In the genomic region with DNA sequence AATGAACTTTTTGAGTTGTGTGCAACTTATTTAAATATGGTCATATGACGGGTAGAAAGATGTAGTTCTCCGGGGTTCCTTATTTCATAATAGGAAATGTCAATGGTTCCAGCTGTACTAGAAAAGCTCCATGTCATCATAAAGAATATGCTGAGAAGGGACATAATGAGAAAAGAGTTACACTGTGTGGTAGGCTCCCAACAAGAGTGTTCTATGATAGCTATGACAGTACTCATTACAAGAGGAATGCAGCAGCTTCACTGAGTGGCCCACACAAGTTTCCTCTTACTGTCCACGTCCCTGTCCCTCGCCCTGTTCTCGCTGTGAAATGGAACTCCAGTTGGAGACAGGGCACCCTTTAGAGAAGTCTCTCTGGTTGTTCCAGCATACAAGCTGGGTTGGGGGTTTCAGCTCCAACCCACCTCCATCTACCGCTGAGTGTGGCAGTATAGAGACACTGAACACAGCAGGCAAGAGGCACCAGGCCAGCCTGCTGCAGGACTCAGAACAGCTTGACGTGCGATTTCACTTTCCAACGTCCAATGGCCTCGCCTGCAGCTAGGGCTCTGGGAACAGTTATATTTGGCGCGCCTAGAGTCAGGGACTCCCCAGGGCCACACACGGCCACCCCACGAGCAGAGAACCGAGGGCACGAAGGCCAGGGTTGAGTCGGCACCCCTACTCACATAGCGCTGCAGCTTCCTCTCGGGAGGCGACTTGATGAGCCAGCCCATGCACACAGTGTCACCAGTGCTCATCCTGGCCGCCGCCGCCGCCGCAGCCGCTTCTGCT, we compare ENCODE assay signal across 8 mouse cellular contexts. TPM values are rescaled to one million over a fixed set of nuclear protein-coding genes. Genes with fewer than 3 reads are reported as not detected.
DNase-seq lines count a peak whose midpoint lies in the region; ATAC-seq and TF ChIP-seq lines count a peak whose summit lies in the region.

No protein-coding gene starts in this region.

- H3K4me2 ChIP-seq in midbrain, embryonic 11.5 days: peak overlapping the region; percentile 44

- ATAC-seq in erythroid progenitor cell, adult 5-6 weeks (replicated peaks; ENCODE audit: low FRiP score, poor library complexity, severe bottlenecking): peak; percentile 78
- peak; percentile 66 to 71 for ATAC-seq in hematopoietic stem cell, adult 5-6 weeks (replicated peaks in 1 of 2; ENCODE audit: insufficient read depth in 1 of 2, low FRiP score in 2 of 2, low TSS enrichment in 1 of 2, low read depth in 1 of 2, poor library complexity in 2 of 2, severe bottlenecking in 2 of 2)
- ATAC-seq in midbrain, embryonic 11.5 days (ENCODE audit: low FRiP score): peak; percentile 80

- H3K36me3 ChIP-seq in midbrain, embryonic 11.5 days (ENCODE audit: control insufficient read depth, insufficient read depth, low read length): no peaks in the 10 kb centered on the region
- no peaks in the 10 kb centered on the region for H3K36me3 ChIP-seq in testis, adult 2 months (ENCODE audit: control insufficient read depth, insufficient read depth, low read length)

- peak; percentile 2 for DNase-seq in ovary, postnatal 14 days (ENCODE audit: low spot score)
- no peak for DNase-seq in ovary, adult 18-20 months (ENCODE audit: low spot score)
- peak; percentile 50 for DNase-seq in brain, adult 2 months (ENCODE audit: low read depth, low spot score)
- DNase-seq in left cerebral cortex, postnatal 36 days (ENCODE audit: low spot score in 2 of 2): peak; percentile 19 to 36
- DNase-seq in midbrain, embryonic 11.5 days (ENCODE audit: low spot score, missing footprints): peak; percentile 84

- no peaks in the 10 kb centered on the region for H3K27me3 ChIP-seq in midbrain, embryonic 11.5 days (ENCODE audit: control insufficient read depth, insufficient read depth, low read length)
- no peaks in the 10 kb centered on the region for H3K27me3 ChIP-seq in testis, adult 2 months (ENCODE audit: control insufficient read depth, insufficient read depth, low read length)

- no peaks in the 10 kb centered on the region for H3K9me3 ChIP-seq in midbrain, embryonic 11.5 days (ENCODE audit: control insufficient read depth, low read length)

- H3K4me1 ChIP-seq in midbrain, embryonic 11.5 days (ENCODE audit: control insufficient read depth, insufficient read depth, low read length): no peaks in the 10 kb centered on the region
- H3K4me1 ChIP-seq in testis, adult 2 months (ENCODE audit: control insufficient read depth, insufficient read depth, low read length): no peaks in the 10 kb centered on the region

- TF ChIP-seq CTCF in testis, adult 2 months (IDR thresholded peaks at IDR 0.05; ENCODE audit: control insufficient read depth, insufficient read depth, insufficient replicate concordance, low read depth, low read length): no peak

- intact Hi-C loops in left cerebral cortex, postnatal 36 days (cut with DNase I): no loop called here

- H3K27ac ChIP-seq in midbrain, embryonic 11.5 days (ENCODE audit: low read depth, low read length): no peak overlapping the region
- H3K27ac ChIP-seq in testis, adult 2 months (ENCODE audit: control insufficient read depth, insufficient read depth, low read depth, low read length): no peak overlapping the region

- peak overlapping the region; percentile 39 for H3K4me3 ChIP-seq in midbrain, embryonic 11.5 days (ENCODE audit: low read depth, low read length)
- peak overlapping the region; percentile 78 for H3K4me3 ChIP-seq in testis, adult 2 months (ENCODE audit: control insufficient read depth, low read depth, low read length)

- no peak for TF ChIP-seq POLR2A in testis, adult 2 months (IDR thresholded peaks at IDR 0.05; ENCODE audit: control insufficient read depth, low read depth, low read length)

- peak overlapping the region; percentile 46; the same call in 1 of the 2 replicates for H3K9ac ChIP-seq in midbrain, embryonic 11.5 days (ENCODE audit: low read length)

- WGBS in midbrain, embryonic 11.5 days: 29% methylated on average over 25 of the region's 26 CpGs

RNA-seq across cellular contexts. Expression of a gene that starts 1.1 kb away (rescaled TPM):
- 8.0 and 14.8 TPM in 2 replicates for total RNA-seq in erythroid progenitor cell, adult 5-6 weeks (2015; ENCODE audit: low replicate concordance)
- 10.7 and 20.9 TPM in 2 replicates for total RNA-seq in erythroid progenitor cell, adult 5-6 weeks (2017; ENCODE audit: low replicate concordance)
- total RNA-seq in hematopoietic stem cell, adult 5-6 weeks (2017): 2.7 and 3.9 TPM in 2 replicates
- total RNA-seq in left cerebral cortex, postnatal 36 days (2021): 1 to 10 TPM; 1.5 to 2.5 TPM
- polyA plus RNA-seq in midbrain, embryonic 11.5 days (2014; fragmentation: Nextera tagmentation; extraction: Ambion mirVana): 1.2 and 1.3 TPM in 2 replicates
- 0.95 and 1.5 TPM in 2 replicates for polyA plus RNA-seq in testis, adult 2 months (2012; rRNA removed)

RNA-seq across cellular contexts. Expression of a gene that starts 11.5 kb away (rescaled TPM):
- total RNA-seq in erythroid progenitor cell, adult 5-6 weeks (2015; ENCODE audit: low replicate concordance): 33.5 and 54.5 TPM in 2 replicates
- total RNA-seq in erythroid progenitor cell, adult 5-6 weeks (2017; ENCODE audit: low replicate concordance): 53.9 and 107 TPM in 2 replicates
- total RNA-seq in hematopoietic stem cell, adult 5-6 weeks (2017): 454 and 474 TPM in 2 replicates
- total RNA-seq in left cerebral cortex, postnatal 36 days (2021): 10 to 100 TPM; 33.4 to 37.6 TPM
- polyA plus RNA-seq in midbrain, embryonic 11.5 days (2014; fragmentation: Nextera tagmentation; extraction: Ambion mirVana): 119 and 126 TPM in 2 replicates
- polyA plus RNA-seq in testis, adult 2 months (2012; rRNA removed): 2.1 and 3.0 TPM in 2 replicates

RNA-seq across cellular contexts. Expression of a gene that starts 46.6 kb away (rescaled TPM):
- total RNA-seq in erythroid progenitor cell, adult 5-6 weeks (2015; ENCODE audit: low replicate concordance): 160 and 233 TPM in 2 replicates
- 150 and 345 TPM in 2 replicates for total RNA-seq in erythroid progenitor cell, adult 5-6 weeks (2017; ENCODE audit: low replicate concordance)
- total RNA-seq in hematopoietic stem cell, adult 5-6 weeks (2017): 59.2 and 66.8 TPM in 2 replicates
- 10 to 100 TPM; 31.8 to 33.9 TPM for total RNA-seq in left cerebral cortex, postnatal 36 days (2021)
- 24.6 and 28.6 TPM in 2 replicates for polyA plus RNA-seq in midbrain, embryonic 11.5 days (2014; fragmentation: Nextera tagmentation; extraction: Ambion mirVana)
- polyA plus RNA-seq in testis, adult 2 months (2012; rRNA removed): 2.4 TPM in 2 replicates
